Mouse (Mus musculus) forebrain, postnatal 0 days (tissue): ENCODE data around the gene Spns3. TPM values are rescaled to one million over a fixed set of nuclear protein-coding genes. Genes with fewer than 3 reads are reported as not detected.
A peak's percentile ranks its signal among the peaks of the same experiment; 100 is the strongest.

Experiments
- ATAC-seq: fragments of 200-750 bp; cut with Nextera tagmentation; 2 replicates; pipeline ENCODE4 v1.8.0; 2017; ENCODE audit warnings: mild to moderate bottlenecking, moderate library complexity
- DNase-seq: peaks from one replicate; pipeline ENCODE4 v3.0.0-alpha.2; 2015
- H3K27ac ChIP-seq: fragments of 300-500 bp; sonication (generic); 2 replicates; pipeline ENCODE4 v1.5.1; 2014; ENCODE audit warnings: low read depth, mild to moderate bottlenecking, antibody characterized with exemption, low read length, moderate library complexity, mixed read lengths
- H3K27me3 ChIP-seq: fragments of 300-500 bp; sonication (generic); 2 replicates; pipeline ENCODE4 v1.6.1; 2014; ENCODE audit warnings: mild to moderate bottlenecking, low read length, mixed read lengths; ENCODE audit not compliant: insufficient read depth
- H3K36me3 ChIP-seq: fragments of 300-500 bp; sonication (generic); 2 replicates; pipeline ENCODE4 v1.6.1; 2014; ENCODE audit warnings: mild to moderate bottlenecking, moderate library complexity; ENCODE audit not compliant: insufficient read depth
- H3K4me1 ChIP-seq: fragments of 300-500 bp; sonication (generic); 2 replicates; pipeline ENCODE4 v1.6.1; 2014; ENCODE audit warnings: antibody characterized with exemption; ENCODE audit not compliant: insufficient read depth
- H3K4me2 ChIP-seq: fragments of 300-500 bp; sonication (generic); 2 replicates; pipeline ENCODE4 v1.6.1; 2014; ENCODE audit warnings: low read depth, mild to moderate bottlenecking, moderate library complexity
- H3K4me3 ChIP-seq: fragments of 300-500 bp; sonication (generic); 2 replicates; pipeline ENCODE4 v1.5.1; 2014; ENCODE audit warnings: low read depth, low read length, mixed read lengths
- H3K9ac ChIP-seq: fragments of 300-500 bp; sonication (generic); 2 replicates; pipeline ENCODE4 v1.6.1; 2014; ENCODE audit warnings: mild to moderate bottlenecking
- H3K9me3 ChIP-seq: fragments of 300-500 bp; sonication (generic); 2 replicates; pipeline ENCODE4 v1.6.1; 2016; ENCODE audit warnings: low read length
- CTCF ChIP-seq: sonication (generic); IDR thresholded peaks from 2 replicates; pipeline ENCODE4 v1.5.1; 2016; ENCODE audit warnings: antibody characterized with exemption, control low read depth, low read depth
- WGBS: fragments of 180-500 bp; shearing (Covaris S2); extraction: QIAGEN DNeasy Blood & Tissue Kit; methylation state at CpG from one replicate; pipeline ENCODE4 v1.1.7; 2014; 5-methylcytosine and 5-hydroxymethylcytosine counted together
- polyA plus RNA-seq: library from polyadenylated mRNA; unstranded; fragments of >200 nt; fragmentation: Nextera tagmentation; extraction: Ambion mirVana; gene quantifications from 2 replicates; pipeline ENCODE4 v1.2.1, GENCODE M21; 2015
- total RNA-seq: library from RNA; depleted of rRNA; stranded (reverse); fragments of >200 nt; gene quantifications from 2 replicates; pipeline ENCODE4 v1.2.3, GENCODE M21; 2014

The Spns3 gene
- total and polyA plus RNA-seq, 2 experiments from 2014 or later, result 0.07 TPM; not detected in 1

GRCm38 (mm10) chr11:72581609-72582447 is 31.5 kb upstream of the Spns3 start:
- Histone ChIP-seq H3K27me3 (no peaks in the 10 kb centered on the region), H3K9me3 (no peaks in the 10 kb centered on the region), H3K4me3 (no peak overlapping the region), H3K36me3 (no peaks in the 10 kb centered on the region), H3K4me1 (no peaks in the 10 kb centered on the region), H3K27ac (no peak overlapping the region), H3K4me2 (no peak overlapping the region), H3K9ac (no peak overlapping the region)
- no peak for ATAC-seq
- no peak for TF ChIP-seq CTCF
- WGBS, result 75% methylated on average over 8 of the region's 8 CpGs
- DNase-seq, result no peak

GRCm38 (mm10) chr11:72578471-72578870 is 28.2 kb upstream of the Spns3 start:
- TF ChIP-seq CTCF, result no peak
- 85% methylated on average over 4 of the region's 4 CpGs for WGBS
- Histone ChIP-seq H3K27ac (no peak overlapping the region), H3K9ac (no peak overlapping the region), H3K4me2 (no peak overlapping the region), H3K4me3 (no peak overlapping the region), H3K9me3 (no peaks in the 10 kb centered on the region), H3K27me3 (no peaks in the 10 kb centered on the region), H3K36me3 (no peaks in the 10 kb centered on the region), H3K4me1 (no peaks in the 10 kb centered on the region)
- ATAC-seq (no peak), DNase-seq (no peak)

- no peak for TF ChIP-seq CTCF
- peak; percentile 51 for ATAC-seq
- Histone ChIP-seq H3K4me2 (peak overlapping the region; percentile 53), H3K36me3 (no peaks in the 10 kb centered on the region), H3K9ac (peak overlapping the region; percentile 37), H3K4me1 (no peaks in the 10 kb centered on the region), H3K27me3 (no peaks in the 10 kb centered on the region), H3K9me3 (no peaks in the 10 kb centered on the region), H3K27ac (0 out of 2 replicates have a peak overlapping the region, but pooled peaks have one; percentile 17), H3K4me3 (peak overlapping the region; percentile 24)
- 1% methylated on average over 24 of the region's 24 CpGs for WGBS
- peak; percentile 40 for DNase-seq
Observed at GRCm38 (mm10) chr11:72576466-72577351, 26.4 kb upstream of the Spns3 start.

GRCm38 (mm10) chr11:72576111-72576465 is 25.8 kb upstream of the Spns3 start:
- no peak for DNase-seq
- whole genome bisulfite sequencing, result 21% methylated on average over 7 of the region's 7 CpGs
- H3K4me3 ChIP-seq, result peak overlapping the region; percentile 24; the same call in 1 of the 2 replicates

GRCm38 (mm10) chr11:72573819-72574218 is 23.5 kb upstream of the Spns3 start:
- no peak for DNase-seq
- 94% methylated on average over 1 of the region's 1 CpGs for WGBS

More at GRCm38 (mm10) chr11:72576111-72576465, 25.8 kb upstream of the Spns3 start:
- no peak overlapping the region for H3K9ac ChIP-seq
- H3K36me3 ChIP-seq, result no peaks in the 10 kb centered on the region
- H3K9me3 ChIP-seq, result no peaks in the 10 kb centered on the region
- no peaks in the 10 kb centered on the region for H3K4me1 ChIP-seq
- no peak for TF ChIP-seq CTCF
- H3K4me2 ChIP-seq, result peak overlapping the region; percentile 53
- H3K27ac ChIP-seq, result no peak overlapping the region
- no peak for ATAC-seq
- no peaks in the 10 kb centered on the region for H3K27me3 ChIP-seq

GRCm38 (mm10) chr11:72570319-72570979 is 20.1 kb upstream of the Spns3 start:
- peak overlapping the region; percentile 42 for H3K4me2 ChIP-seq
- H3K27ac ChIP-seq, result no peak overlapping the region
- WGBS, result 5% methylated on average over 18 of the region's 18 CpGs
- peak; percentile 87 for TF ChIP-seq CTCF
- no peaks in the 10 kb centered on the region for H3K27me3 ChIP-seq
- H3K36me3 ChIP-seq, result no peaks in the 10 kb centered on the region
- peak; percentile 72 for ATAC-seq
- no peaks in the 10 kb centered on the region for H3K9me3 ChIP-seq
- peak overlapping the region; percentile 29 for H3K4me3 ChIP-seq
- no peaks in the 10 kb centered on the region for H3K4me1 ChIP-seq
- peak; percentile 89 for DNase-seq
- H3K9ac ChIP-seq, result peak overlapping the region; percentile 36; the same call in 1 of the 2 replicates

More at GRCm38 (mm10) chr11:72573819-72574218, 23.5 kb upstream of the Spns3 start:
- Histone ChIP-seq H3K4me2 (no peak overlapping the region), H3K9ac (no peak overlapping the region), H3K9me3 (no peaks in the 10 kb centered on the region), H3K4me1 (no peaks in the 10 kb centered on the region), H3K27me3 (no peaks in the 10 kb centered on the region), H3K36me3 (no peaks in the 10 kb centered on the region), H3K27ac (no peak overlapping the region), H3K4me3 (no peak overlapping the region)
- no peak for ATAC-seq
- TF ChIP-seq CTCF, result peak; percentile 59
